Mouse (Mus musculus): ENCODE measurements around the gene Btbd2.

GRCm38 (mm10) chr10:80621690-80621939 is 35.3 kb downstream of the Btbd2 start:
- TF ChIP-seq POLR2A (IDR thresholded peaks at IDR 0.05; ENCODE audit: low read depth, low read length) (no peak), CTCF (IDR thresholded peaks at IDR 0.05; ENCODE audit: extremely low read depth, insufficient read depth, insufficient read length, insufficient replicate concordance) (no peak)
